Mouse (Mus musculus) urinary bladder, postnatal 25 days (tissue): ENCODE results near the gene F12.

ENCODE experiments used
- DNase-seq: peaks from one replicate; pipeline ENCODE4 v3.0.0; 2022; ENCODE audit warnings: low spot score

The F12 gene

GRCm38 (mm10) chr13:55413333-55413732 lies 13.3 kb downstream of the F12 start:
- DNase-seq: no peak

- DNase-seq: no peak
Measured at GRCm38 (mm10) chr13:55412643-55413307, 13.8 kb downstream of the F12 start.

DNA sequence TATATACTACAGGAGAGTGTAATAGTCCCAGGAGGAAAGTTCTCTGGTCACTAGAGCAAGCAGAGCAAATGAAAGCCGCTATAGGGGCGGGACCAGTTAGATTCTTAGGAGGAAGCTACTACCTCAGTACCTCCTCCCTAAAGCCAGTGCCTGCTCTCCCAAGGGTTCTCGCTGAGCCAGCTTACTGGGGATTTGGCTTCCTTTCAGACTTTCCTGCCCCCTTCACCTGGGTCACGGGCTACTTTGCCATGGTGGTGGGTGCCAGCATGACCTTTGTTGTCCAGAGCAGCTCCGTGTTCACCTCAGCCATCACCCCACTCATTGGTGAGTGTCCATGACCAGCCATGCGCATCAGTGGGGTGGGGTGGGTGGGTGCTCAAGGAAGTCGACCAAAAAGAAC lies 14.8 kb downstream of the F12 start:
- no peak for DNase-seq

DNA sequence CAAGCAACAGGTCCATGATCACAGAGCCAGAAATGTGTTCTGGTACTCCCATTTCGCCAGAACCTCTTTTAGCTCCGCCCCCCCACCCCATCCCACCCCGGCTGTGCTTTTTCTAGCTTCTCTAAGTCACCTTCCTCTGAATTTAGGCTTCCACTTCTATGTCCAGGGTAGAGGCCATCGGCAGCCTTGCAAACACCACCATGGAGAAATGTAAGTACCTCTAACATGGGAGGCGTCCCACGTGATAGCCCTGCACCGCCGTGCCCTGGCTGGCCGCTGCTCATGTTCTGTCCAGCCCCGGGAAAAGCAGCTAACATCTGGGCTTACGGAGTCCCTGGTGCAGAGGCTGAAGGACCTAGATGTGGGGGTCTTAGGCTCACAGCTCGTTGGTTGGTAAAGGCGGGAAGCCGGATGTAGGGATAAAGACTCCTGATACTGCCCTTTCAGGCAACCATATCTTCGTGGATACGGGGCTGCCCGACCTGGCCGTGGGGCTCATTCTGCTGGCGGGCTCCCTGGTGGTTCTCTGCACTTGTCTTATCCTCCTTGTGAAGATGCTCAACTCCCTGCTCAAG lies 18.0 kb downstream of the F12 start:
- no peak for DNase-seq

GRCm38 (mm10) chr13:55407341-55407740 lies 19.3 kb downstream of the F12 start:
- DNase-seq: no peak

DNA sequence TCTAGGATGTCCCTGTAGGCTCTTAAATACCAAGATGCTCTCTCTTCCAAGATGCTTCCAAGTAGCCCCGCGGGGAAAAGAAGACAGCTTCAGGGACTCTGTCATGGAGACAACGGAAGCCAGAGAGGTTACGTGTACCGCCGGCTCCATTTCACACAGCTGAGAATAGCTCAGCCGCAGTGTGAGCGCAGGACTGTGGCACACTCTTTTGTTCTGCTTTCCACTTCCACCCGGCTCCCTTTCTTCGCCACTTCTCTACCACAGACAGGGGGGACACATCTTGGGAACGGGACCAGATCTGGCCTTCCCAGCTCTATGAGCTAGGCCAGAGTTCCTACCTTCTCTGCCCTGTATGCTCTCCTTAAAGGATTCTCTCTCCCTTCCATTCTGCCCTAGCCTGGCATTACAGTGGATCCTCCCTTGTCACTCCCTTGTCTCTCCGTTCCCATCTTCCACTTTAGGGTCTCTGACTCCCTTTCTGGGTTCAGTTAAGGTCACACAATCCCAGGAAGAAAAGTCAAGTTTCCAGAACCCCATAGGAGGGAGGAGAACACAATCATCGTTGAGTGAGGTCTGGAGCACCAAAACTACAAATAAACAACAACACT lies 20.7 kb downstream of the F12 start:
- no peak for DNase-seq

GRCm38 (mm10) chr13:55404853-55405782 lies 21.5 kb downstream of the F12 start:
- DNase-seq: peak; percentile 81

DNA sequence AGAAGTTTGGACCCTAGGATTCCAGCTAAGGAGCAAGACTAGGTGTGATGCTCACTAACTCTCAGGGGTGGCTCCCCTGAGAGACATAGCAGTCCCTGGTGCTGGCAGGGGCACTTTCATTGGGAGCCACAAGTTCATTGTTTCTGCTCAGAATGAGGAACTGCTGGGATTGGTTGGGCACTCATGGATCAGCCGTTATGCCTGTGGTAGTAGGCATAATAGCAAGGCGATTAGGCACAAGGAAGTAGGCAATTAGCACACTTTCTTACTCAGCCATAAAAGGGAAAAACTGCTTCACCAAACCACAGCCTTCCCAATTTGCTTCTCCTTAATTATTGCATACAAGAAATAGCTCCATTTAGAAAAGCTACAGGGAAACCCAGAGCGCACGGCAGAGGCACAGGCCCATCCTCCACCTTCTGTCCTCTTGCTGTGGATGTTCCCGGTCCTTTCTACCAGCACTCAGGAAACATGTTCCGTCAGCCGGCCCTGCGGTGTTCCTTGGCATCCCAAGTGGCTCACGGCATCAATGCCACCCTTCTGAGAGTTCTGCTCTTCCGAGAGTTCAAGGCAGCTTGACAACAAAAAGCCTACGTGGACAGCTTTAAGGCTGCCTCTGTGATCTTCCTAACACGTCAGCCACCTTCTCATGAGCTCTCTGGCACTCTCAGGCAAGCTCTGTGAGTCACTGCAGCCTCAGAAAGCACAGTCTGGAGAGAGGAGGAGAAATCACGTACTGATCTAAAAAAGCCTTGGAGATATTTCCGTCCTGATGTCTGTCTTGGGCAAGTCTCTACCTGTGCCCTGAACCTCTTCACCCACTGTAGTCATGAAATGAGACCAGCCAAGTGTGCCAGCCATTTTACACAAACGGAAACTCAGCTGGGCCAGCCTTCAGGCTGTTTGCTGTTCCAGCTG lies 22.4 kb downstream of the F12 start:
- DNase-seq: peak; percentile 19

DNA sequence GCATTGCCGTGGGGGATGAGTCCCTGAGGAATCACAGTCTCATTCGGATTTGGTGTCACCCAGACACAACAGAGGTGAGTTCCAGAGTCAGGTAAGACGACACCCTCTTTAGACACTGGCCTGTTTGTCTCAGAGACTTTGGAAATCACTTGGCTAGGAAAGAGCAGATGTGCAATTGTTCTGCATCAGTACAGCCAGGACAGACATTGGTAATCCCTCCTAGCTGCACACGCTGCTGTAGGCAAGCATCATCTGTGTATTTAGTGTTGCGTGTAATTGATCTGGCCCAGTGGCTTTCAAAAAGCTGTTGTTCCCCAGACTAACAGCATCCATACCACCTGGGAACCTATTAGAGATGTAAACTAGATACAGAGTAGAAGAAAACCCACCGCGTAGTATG lies 23.3 kb downstream of the F12 start:
- DNase-seq: no peak

DNA sequence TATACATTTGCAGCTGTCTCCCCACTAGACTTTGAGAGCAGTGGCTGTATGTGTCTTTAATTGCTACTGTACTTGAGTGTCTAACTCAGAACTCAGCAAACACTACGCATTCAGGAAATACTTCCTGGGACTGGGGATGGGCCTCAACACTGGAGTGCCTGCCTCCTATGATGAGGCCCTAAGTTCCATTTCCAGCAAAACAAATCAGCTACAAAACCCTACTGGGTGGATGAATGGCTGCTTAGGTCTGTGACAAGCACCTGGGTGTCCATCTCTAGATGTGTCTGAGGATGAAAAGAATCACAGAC lies 26.6 kb downstream of the F12 start:
- no peak for DNase-seq

- no peak for DNase-seq
Measured at GRCm38 (mm10) chr13:55399300-55400038, 27.1 kb downstream of the F12 start.

DNA sequence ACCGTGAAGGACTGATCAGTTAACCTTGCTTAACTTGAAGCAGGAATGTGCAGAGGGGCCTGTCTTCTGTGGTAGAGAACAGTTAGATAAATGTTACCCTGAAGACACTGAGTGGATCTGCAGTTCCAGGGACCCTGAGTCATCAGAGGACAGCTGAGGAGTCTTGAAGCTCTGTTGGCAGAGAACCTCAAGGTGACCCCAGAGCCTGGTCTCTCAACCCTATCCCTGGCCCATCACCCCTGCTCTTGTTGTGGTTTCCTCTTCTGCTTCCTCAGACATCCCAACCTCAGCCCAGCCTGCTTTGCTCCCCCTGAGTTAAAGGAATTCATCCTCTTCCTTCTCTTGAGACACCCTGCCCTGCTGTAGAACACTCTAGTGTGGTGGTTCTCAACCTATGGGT lies 28.5 kb downstream of the F12 start, which contains the start of gene Slc34a1:
Gene Slc34a1 (plus strand): TSS at position 100 of the 400 bp plus-strand sequence.
- no peak for DNase-seq

DNA sequence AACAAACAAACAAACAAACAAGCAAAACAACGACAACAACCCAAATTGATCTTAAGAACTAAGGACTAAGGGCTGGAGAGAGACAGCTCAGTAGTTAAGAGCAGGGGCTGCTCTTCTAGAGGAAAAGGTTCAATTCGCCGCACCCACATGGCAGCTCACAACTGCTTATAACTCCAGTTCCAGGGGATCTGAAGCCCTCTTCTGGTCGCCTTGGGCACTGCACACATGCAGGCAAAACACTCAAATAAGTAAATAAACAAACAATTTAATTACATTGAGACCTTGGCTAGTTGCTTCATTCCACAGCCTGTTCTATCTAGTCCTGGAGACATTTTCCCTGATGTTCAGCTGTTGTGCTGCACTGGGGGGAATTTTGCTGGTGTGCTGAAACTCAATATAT lies 33.7 kb downstream of the F12 start:
- no peak for DNase-seq

GRCm38 (mm10) chr13:55391626-55392029 lies 35.0 kb downstream of the F12 start:
- DNase-seq: no peak

DNA sequence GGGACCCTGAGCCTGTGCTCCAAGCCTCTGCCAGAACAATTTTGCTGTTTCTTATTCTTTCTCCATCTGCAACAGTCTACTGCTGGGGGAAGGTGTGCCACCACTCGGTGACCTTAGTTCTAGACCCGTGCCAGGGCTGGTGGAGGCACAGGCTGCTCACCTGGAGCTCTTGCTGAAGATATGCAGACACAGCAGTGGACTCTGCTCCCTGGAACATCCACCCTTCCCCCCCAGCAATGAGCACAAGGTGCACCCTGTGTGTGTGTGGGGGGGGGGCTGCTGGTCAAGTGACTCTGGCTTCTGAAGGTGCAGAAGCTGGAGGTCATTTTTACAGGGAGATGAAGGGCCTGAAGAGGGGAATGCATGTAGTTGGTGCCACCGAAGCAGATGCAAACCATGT lies 35.9 kb downstream of the F12 start:
- no peak for DNase-seq

GRCm38 (mm10) chr13:55381790-55382189 lies 44.8 kb downstream of the F12 start:
- no peak for DNase-seq

GRCm38 (mm10) chr13:55378907-55379580 lies 47.5 kb downstream of the F12 start:
- DNase-seq: no peak

- no peak for DNase-seq
Measured at GRCm38 (mm10) chr13:55375877-55376276, 50.7 kb downstream of the F12 start.

DNA sequence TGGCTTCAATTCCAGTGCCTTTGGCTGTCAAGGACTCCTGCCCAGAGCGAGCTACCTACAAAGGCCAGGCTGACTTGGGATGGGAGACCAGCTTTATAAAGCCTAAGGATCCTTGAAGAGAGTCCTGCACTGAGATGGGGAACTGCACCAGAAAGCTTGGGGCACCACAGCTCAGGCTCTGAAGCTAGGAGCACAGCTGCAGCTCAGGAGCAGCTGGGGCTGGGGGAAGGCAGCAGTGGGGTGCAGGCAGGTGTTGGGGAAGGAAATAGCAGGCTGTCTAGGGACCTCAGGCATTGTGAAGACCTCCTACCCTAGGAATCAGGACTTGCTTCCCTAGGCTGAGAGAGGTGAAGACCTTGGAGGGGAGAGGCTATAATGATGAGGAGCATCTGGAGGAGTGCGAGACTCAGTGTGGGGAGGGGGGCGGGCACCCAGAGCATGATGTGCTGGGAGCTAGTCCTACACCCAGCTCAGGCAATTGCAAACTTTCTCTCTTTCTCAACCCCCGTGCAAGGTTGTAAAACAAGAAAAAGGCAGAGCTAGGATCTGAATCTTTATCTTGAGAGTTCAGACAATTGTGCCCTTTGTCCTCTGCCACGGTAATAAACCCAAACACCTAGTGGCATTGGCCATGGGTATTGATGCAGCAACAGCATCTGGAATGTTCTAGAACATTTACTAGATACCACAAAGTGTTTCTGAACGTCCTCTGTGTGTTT lies 52.2 kb downstream of the F12 start:
- no peak for DNase-seq

- DNase-seq: no peak
Measured at GRCm38 (mm10) chr13:55371740-55372139, 54.9 kb downstream of the F12 start.
